Mouse (Mus musculus): ENCODE measurements at regions not wholly inside any gene's neighbourhood (a gene's known extent, or its start where the extent isn't known, plus 50 kb on each side); places are given as distances from the start of the nearest gene placed in this dataset.

DNA sequence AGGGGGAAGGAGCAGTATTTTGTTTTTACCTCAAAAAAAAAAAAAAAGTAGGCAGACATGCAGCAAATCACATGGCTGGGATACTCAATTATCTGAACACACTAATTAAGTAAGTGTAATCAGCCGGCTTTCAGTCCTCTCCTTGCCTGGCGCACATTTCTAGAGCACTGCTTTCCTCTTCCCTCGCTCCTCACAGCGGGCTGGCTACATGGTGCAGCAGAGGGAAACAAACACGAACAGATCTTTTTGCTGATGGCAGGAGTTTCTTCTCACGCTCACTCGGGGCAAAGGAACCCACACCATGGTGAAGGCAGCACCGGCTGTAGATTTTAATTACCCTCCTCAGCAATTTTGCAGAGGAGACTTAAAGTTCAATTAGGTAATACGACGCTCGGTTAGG, 169.7 kb upstream of the Azi2 start:
- DNase-seq (ENCODE audit: inconsistent ontology term): no peak

DNA sequence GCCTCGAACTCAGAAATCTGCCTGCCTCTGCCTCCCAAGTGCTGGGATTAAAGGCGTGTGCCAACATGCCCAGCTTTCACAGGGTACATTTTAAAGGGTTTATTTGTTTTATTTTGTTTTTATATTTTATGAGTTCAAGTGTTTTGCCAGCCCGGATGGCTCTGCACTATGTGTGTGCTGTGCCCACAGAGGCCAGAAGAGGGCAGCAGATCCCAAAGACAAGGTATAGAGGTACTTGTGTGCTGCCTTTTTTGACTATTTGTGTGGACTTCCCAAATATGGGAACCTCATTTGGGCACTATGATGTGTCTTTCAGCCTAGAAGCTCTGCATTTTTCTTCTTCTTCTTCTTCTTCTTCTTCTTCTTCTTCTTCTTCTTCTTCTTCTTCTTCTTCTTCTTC, 176.4 kb upstream of the Azi2 start:
- DNase-seq (ENCODE audit: inconsistent ontology term): no peak

DNA sequence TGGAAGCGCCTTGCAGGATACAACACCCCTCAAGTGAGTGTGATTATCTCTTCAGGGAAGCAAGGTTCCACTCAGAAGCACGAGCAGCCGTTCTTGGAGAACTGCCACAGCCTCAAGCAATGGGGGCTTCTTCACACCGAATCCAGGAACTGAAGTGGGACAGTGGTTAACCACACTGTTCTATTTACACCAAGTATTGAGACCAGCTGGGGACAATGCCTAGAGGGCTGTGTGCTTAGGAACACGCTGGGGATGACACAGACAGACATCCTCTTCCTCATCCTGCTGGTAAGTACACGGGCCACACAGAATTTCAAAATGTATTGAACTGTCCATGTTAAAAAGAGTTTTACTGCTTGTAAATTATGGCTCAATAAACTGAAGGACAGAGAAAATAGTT, 177.0 kb upstream of the Azi2 start:
- no peak for DNase-seq (ENCODE audit: inconsistent ontology term)

DNA sequence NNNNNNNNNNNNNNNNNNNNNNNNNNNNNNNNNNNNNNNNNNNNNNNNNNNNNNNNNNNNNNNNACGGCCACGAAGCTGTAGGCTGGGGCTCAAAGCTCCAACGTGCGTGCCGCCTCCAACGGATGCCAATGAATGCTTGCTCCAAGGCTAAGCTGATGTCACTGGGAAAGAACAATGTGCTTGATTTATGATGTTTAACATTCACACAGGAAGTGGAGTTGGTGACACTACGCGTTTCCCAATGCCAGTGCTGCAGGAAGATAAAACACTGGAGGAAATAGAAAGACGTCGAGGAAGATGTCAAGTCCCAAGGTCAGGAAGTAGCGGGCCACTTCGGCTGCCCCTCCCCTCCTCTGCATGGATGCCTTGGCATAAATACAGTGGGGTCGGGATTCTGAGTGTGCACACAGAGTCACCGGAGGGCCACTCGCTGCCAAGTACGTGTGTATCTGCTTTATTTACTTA, 180.7 kb upstream of the Azi2 start:
- no peak for DNase-seq (ENCODE audit: inconsistent ontology term)

DNA sequence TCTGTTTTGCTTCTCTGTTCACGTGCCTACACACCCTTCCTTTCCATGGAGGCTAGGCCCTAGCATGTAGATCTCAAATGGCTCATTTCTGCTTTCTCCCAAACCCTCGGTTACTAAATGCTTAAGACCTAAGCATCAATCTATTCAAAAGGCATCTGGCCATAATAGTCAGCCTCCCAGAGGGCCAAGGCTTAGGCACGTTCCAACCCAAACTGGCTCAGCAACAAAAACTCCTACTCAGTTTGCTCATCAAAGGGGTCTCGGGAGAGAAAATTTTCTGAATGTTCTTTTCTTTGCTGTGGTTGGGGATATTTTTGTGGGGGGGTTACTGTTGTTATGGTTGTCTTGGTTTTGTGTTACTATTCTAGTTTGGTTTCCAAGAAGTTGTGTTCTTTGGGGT, 196.8 kb upstream of the Azi2 start:
- no peak for DNase-seq (ENCODE audit: inconsistent ontology term)

DNA sequence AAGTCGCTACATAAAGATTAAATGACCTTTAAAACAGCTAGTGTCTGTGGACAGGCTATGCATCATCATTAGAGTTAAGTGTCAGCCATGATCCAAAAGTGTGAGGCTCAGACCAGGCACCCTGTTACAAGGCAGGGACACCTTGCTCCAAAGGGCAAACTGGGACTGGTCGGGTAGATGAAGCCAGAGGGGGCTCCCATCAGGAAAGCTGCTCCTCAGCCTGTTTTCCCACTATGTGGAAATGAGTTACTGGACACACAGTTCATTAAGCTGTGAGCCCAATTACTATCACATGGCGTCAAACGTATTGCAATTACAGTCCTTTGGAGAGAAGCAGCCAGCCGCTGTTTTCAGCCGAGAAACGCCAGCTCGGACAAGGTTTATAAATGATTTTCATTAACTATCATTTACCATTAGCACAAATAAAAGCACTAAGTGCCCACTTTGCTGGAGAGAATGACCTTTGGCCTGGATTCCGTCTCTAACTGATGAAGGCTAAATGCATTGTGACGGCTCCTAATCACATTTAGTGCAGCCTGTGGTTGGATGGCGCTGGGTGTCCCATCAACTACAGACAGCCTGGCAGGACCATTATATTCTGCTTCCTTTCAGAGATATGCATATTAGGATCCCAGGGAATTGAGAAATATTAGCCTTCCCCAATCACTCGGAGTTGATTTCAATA, 203.5 kb upstream of the Azi2 start:
- DNase-seq (ENCODE audit: inconsistent ontology term): peak; percentile 18

DNA sequence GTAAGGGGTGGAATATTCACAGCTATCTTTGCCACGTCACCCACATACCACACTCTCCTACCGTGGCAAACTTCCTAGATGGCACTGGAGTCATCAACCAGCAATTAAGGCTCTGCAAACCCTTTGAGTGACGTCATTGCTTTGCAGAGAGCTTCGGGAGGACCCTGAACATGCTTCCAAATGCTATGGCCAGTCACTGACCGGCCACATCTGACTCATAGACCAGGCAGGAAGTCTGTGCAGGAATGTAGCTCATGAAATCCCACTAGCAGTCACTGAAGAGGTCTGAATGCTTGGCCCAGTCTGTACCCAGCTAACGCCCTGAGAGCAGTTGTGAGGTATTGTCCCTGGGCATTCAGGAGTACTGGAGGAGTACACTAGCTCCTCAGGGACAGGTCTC, 203.9 kb upstream of the Rbms3 start:
- DNase-seq (ENCODE audit: inconsistent ontology term): peak; percentile 86

DNA sequence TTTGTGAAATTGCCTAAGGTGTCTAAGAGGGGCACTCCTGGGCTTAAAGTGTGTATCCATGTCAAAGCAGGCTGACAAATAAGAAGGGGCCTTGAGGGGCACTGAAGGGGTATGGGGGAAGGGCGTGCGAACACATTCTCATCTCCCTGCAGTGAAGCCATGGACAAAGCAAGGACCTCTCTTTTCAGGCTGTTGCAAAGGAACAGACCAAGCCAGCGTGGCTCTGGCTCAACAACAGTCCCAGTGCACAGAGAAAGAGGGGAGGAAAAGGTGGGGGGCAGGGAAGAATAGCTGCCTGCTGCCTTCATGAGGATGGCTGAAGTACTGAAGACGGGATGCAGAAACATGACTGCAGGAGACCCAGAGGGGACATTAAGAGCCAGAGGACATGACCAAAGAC, 184.9 kb upstream of the Rbms3 start:
- no peak for DNase-seq (ENCODE audit: inconsistent ontology term)

DNA sequence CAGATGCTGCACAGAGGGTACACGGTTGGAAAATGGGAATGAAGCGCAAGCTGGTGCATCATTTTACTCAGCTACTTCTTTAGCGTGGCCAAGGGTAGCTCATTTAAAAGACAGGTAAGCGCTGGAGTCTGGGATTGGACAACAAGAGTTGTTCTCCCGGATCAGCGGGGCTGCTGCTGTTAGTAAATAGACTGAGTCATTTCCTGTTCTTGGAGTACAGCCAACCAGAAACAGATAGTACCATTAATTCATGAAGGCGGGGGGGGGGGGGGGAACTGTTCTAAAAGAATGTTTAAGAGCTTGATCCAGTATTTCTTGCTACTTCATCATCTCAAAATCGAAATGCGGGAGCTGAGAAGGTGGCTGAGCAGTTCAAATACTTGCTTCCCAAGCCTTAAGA, 183.5 kb upstream of the Rbms3 start:
- no peak for DNase-seq (ENCODE audit: inconsistent ontology term)

DNA sequence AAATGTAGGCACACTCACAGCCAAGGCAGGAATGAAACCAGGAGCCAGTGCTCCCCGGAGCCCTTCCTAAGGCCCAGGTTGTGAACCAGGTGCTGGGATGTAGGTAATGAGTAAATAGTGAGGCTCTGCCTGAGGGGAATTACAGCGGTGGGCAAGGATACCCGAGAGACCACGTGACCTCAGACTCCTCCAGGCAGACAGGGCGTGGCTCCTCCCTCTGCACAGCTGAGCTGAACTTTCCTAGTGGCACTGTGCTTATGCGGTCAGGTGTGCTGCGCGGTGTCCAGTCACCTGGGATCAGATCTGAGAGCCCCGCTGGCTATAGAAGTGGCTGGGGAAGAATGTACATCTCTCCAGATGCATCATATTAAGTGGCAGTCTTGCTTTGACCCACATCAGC, 176.1 kb upstream of the Rbms3 start:
- DNase-seq (ENCODE audit: inconsistent ontology term): no peak

DNA sequence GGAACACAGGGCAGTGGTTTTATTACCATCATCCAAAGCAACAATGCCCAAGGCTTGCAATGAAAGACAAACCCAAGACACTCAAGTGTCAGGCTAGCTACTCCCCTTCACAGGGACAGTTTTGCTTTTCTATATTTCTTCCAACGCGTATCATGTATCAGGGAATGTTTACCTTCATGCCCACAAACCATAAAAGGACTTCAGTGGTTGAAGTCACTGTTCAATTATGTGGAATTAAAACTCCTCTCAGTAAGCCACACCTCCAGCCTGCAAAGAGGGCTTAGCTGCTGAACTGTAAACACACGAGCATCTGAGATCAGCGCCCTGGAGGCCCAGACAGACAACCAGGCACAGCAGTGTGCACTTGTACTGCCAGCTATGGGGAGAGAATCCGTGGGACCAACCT, 154.5 kb upstream of the Rbms3 start:
- DNase-seq (ENCODE audit: inconsistent ontology term): peak; percentile 42

DNA sequence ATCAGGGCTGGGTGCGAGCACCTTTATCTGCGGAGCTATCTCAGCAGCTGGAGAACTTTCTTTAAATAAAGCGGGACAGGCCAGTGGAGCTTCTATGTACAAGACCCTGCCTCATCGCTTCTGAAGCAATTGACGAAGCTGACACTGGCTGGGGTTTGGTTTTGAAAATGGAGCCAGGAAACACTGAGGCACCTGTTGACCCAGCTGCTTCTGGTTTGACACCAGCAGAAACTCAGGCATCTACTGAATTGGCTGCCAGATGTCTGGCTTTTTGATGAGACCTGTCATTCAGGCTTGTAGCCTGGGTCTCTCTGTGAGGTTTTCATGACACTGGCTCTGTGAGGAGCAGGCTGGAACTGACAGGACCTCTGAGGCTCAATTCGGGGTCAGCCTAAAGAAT, 124.9 kb upstream of the Rbms3 start:
- no peak for DNase-seq (ENCODE audit: inconsistent ontology term)

DNA sequence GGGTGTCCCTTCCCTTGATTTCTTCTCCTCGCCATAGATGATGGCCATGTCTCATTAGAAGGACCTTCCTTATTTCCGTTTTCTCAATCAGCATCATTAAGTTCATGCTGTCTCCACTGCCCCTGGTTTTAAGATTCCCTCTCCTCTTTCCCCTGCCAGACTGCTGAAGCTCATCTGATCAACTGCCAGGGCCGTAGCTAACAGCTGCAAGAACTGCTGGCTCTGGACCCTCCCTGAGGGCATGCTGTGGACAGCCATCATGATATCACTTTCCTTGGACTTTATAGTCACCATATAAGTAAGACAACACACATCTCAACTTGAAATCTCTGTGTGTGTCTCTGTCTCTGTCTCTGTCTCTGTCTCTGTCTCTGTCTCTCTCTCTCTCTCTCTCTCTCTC, 123.8 kb upstream of the Rbms3 start:
- DNase-seq (ENCODE audit: inconsistent ontology term): no peak

DNA sequence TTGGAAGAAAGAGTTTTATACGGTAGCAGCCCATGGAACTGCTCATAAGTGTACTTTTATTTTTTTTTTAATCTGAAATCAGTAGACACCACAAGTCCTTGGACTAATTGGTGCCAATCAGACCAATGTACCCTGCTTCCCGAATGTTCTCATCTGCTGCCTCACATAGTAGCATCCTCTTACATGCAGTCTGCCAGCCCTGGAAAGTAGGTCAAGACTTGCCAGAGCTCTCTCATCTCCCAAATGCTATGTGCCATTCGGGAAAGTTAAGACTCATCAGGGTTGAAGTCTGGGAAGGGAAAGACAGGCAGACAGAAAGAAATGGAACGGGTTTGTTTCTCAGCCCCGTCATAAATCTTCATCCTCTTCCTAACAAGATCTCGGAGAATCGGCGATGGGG, 115.2 kb upstream of the Rbms3 start:
- no peak for DNase-seq (ENCODE audit: inconsistent ontology term)

DNA sequence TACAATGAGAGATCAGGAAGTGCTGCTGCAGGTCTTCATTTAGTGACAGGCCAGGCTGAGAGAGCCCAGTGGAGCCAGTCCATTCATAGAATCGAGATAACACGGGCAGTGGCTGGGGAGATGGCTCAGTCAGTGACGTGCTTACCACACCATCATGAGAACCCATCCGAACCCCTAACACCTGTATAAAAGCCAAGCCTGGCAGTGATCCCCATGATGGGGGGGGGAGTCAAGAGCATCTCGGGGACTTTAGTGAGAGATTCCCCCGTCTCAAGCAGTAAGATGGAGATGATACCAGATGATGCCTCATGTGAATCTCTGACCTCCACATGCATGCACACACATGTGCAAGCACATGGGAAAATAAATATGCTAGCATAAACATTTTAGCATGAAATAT, 99.7 kb upstream of the Rbms3 start:
- DNase-seq (ENCODE audit: inconsistent ontology term): no peak

DNA sequence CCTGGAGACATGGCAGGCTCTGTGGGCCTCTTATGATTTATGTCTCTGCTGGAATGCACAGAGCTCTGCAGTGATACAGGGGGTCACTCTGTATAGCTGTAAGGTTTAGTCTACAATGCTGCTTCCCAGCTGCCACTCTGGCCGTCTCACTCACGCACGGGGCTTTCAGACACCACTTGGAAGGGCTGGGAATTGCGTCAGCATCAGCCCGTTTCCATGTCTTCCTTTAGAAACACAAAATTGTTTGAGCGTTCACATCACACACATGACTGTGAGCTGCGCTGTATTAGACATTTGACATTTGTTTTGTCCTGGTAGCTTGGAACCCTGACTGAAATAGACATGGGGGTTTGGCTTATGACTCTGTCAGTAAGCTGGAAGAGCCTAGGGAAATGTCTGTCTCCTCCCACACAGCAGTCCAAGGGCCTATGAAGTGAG, 90.5 kb upstream of the Rbms3 start:
- DNase-seq (ENCODE audit: inconsistent ontology term): no peak

DNA sequence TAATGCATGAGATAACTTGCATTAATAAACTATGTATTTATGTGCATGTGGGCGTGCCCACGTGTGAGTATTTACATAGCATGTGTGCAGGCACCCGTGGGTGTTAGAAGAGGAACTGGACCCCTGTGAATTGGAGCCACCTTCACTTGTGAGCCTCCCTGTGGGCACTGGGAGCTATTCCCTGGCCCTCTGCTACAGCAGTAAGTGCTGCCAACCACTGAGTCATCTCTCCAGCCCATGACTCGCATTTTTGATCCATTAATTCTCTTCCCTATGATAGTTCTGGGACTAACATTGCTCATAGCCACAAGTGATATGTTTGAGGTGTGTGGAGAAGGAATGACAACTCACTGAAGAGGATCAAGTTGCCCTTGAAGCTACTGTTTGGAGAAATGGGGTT, 87.6 kb upstream of the Rbms3 start:
- DNase-seq (ENCODE audit: inconsistent ontology term): peak; percentile 48

DNA sequence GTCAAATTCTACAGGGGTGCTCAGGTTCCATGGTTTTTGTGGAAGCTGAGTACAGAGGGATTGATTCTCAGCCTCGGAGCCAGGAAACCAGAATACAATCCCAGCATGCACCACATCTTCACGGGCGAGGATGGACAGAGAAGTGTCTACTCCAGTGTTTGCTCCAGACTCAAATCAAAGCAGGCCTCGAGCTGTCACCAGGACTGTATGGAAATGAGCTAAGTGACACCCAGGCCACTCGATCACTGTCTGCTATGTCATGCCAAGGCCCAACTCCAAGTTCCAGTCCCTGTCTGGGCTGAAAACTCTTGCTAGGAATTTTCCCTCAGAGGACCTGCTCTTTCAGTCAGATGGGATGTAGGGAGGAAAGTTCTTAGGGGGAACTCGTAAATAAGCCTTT, 86.8 kb upstream of the Rbms3 start:
- DNase-seq (ENCODE audit: inconsistent ontology term): no peak

DNA sequence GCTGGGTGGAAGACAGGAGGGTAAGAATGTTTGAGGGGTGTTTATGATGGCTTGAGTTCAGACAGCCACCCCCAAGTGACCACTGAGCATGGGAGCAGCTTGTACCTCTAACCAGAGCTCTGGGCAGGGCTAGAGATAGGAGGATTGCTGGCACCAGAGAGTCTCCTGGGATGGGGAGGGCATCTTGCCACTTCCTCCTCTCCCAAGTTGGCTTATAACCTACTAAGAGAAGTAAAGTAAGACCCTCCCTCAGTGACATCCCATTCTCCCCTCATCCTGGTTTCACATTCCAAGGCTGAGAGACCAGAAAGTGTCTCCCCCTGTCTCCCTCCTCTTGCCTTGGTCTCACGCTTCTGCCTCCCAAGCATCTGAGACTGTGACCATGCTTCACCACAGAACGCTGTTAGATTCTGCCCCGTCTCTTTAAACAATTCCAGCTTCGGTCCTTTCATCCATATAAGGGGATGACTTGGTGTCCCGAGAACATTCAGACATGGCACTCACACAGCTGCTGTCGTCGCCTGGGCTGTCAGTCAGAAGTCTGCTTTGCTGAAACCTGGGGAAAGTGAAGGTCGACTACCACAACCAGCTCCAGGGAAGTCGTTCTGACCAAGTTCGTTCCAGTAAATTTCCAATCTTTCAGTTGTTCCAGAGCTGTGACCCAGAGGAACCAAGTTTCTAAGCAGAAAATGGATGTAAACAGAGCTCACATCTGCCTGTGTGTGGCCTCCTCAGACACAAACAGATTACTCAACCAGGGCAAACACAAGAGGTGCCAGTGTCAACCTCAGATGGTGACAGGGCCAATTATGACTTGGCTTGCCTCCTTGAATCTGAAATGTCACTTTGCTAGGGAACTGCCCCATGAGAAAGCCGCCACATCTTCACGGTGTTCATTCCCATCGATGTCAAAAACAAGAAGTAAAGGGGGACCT, 85.3 kb upstream of the Rbms3 start:
- DNase-seq (ENCODE audit: inconsistent ontology term): no peak

DNA sequence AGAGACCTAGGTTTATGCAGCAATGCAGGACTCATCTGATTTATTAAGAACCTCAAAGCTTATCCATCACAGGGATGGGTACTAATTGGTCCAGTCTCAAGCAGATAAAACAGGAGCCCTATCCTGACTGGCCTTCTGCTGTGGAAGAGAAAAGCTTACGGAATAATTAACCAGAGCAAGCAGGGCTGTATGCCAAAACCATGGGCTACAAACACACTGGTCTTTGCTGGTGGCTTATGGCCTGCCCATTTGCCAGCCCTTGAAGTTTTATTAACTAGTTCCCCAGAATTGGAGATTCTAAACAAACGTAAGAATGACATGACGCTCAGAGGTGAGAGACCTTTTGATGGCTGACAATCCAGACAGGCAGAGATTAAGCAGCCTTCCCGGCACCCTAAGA, 83.4 kb upstream of the Rbms3 start:
- DNase-seq (ENCODE audit: inconsistent ontology term): no peak

DNA sequence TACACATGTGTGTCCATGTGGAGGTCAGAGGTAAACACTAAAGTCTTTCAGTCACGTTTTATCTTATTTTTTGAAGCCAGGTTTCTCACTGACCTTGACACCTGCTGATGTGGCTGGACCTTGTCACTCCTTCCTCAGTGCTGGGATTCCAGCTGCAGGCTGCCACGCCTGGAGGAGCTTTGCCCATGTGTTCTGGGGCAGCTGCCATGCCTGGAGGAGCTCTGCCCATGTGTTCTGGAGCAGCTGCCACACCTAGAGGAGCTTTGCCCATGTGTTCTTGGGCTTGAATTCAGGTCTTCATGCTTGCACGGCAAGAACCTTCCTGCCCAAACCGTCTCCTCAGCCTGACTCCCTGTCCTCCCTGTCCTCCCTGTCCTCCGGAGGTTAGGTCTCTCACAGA, 82.1 kb upstream of the Rbms3 start:
- no peak for DNase-seq (ENCODE audit: inconsistent ontology term)

DNA sequence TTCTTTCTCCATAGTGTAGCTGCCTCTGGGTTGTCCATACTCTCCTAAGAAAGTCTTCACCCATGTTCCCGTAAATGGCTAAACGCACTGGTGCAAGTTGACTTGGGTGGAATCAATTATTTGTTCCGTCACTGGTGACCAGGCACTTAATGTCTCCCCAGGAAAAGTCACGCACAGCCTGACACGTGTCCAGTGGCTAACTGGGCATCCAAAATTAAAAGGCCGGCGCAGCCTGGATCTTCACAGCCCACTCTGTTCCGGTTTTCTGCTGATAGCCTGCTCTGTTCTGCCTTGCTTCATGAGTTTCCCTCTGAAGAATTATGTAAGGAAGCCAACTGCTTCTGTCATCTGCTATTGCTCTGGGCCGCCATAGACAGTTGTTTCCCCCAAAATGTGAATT, 81.3 kb upstream of the Rbms3 start:
- no peak for DNase-seq (ENCODE audit: inconsistent ontology term)

DNA sequence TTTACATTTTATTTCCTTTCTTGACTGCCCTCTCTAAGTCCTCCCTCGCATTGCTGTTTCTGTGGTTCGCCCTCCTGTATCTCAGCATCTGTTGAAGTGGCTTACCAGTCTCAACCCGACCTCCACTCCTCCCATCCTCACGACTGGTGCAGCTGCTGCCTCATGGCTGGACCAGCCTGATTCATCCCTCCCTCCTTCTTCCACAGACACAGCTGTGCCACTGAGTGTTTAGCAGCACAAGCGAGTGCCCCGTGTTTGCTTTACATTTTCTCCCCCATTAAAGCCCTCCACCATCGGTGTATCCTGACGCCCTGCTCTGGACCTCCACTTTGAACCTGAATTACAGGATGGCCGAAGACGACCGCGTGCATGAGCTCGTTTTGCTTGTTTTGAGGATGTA, 80.0 kb upstream of the Rbms3 start:
- DNase-seq (ENCODE audit: inconsistent ontology term): no peak
